35 mouse cellular contexts compared by ENCODE assay signal in the genomic region with DNA sequence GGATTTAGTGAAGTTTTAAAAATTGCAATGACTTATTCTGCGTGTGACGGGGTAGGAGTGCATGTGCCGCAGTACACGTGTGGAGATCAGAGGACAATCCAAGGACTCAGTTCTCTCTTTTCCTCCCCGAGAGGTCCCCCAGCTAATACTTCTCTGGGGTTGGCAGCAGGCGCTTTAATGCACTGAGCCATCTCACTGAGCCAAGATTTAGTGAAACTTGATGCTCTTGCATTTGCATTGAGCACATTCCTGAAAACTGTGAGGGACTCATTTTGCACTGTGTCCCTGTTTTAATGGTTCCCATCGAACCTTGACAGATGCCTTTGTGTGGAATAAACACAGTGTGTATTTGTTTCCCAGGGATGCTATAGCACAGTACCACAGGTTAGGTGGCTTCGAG. TPM values are rescaled to one million over a fixed set of nuclear protein-coding genes. Genes with fewer than 3 reads are reported as not detected.
"Had no signal": no experiment of that assay in that cellular context is flagged by ENCODE, and none has a peak within 500 bp of the region (broad histone marks: within the 10 kb centered on the region; RNA-seq: fewer than 3 reads in every experiment).

No protein-coding gene starts in this region.

- DNase-seq: heart, postnatal 10 days; heart, postnatal 14 days; heart, postnatal 36 days; heart, postnatal 4 days; kidney, adult 11 months; kidney, adult 18-20 months; kidney, adult 2 months; kidney, adult 8-10 months; kidney, adult 9 months; kidney, postnatal 10 days; kidney, postnatal 14 days; kidney, postnatal 25 days; kidney, postnatal 36 days; kidney, postnatal 4 days; layer of hippocampus, adult 9-11 months; layer of hippocampus, postnatal 36 days had no signal

- H3K4me1 ChIP-seq: heart, embryonic 15.5 days; hindbrain, embryonic 13.5 days; hindbrain, embryonic 15.5 days; intestine, embryonic 15.5 days; kidney, embryonic 15.5 days had no signal

- H3K4me2 ChIP-seq: heart, embryonic 11.5 days; heart, embryonic 12.5 days; heart, embryonic 13.5 days; heart, embryonic 15.5 days; hindbrain, embryonic 12.5 days; hindbrain, embryonic 13.5 days; hindbrain, embryonic 14.5 days; hindbrain, embryonic 15.5 days; intestine, embryonic 15.5 days; kidney, embryonic 15.5 days had no signal

- ATAC-seq: hindbrain, embryonic 16.5 days; hindbrain, postnatal 0 days; inflammation-experienced regulatory T-cells, adult 6 months; intestine, embryonic 15.5 days; intestine, embryonic 16.5 days; intestine, postnatal 0 days had no signal

- H3K9me3 ChIP-seq: heart, embryonic 10.5 days; heart, embryonic 15.5 days; hindbrain, embryonic 10.5 days; hindbrain, embryonic 15.5 days; intestine, embryonic 15.5 days; kidney, embryonic 15.5 days had no signal

- H3K27ac ChIP-seq: heart, embryonic 10.5 days; heart, embryonic 13.5 days; heart, embryonic 15.5 days; hindbrain, embryonic 10.5 days; hindbrain, embryonic 12.5 days; hindbrain, embryonic 13.5 days; hindbrain, embryonic 14.5 days; hindbrain, embryonic 15.5 days; hindbrain, postnatal 0 days; intestine, embryonic 15.5 days; kidney, embryonic 15.5 days; kidney, postnatal 0 days; layer of hippocampus, adult 2 months had no signal

- H3K9ac ChIP-seq: heart, embryonic 12.5 days; heart, embryonic 13.5 days; heart, embryonic 15.5 days; hindbrain, embryonic 12.5 days; hindbrain, embryonic 13.5 days; hindbrain, embryonic 14.5 days; hindbrain, embryonic 15.5 days; intestine, embryonic 15.5 days; kidney, embryonic 15.5 days had no signal

- H3K36me3 ChIP-seq: heart, embryonic 10.5 days; heart, embryonic 12.5 days; heart, embryonic 13.5 days; heart, embryonic 15.5 days; hindbrain, embryonic 10.5 days; hindbrain, embryonic 12.5 days; hindbrain, embryonic 13.5 days; hindbrain, embryonic 15.5 days; intestine, embryonic 15.5 days; kidney, embryonic 15.5 days had no signal

- H3K27me3 ChIP-seq: hindbrain, embryonic 12.5 days; hindbrain, embryonic 13.5 days; hindbrain, embryonic 15.5 days; intestine, embryonic 15.5 days had no signal

- H3K4me3 ChIP-seq: heart, embryonic 10.5 days; heart, embryonic 12.5 days; heart, embryonic 13.5 days; heart, embryonic 15.5 days; hindbrain, embryonic 10.5 days; hindbrain, embryonic 12.5 days; hindbrain, embryonic 13.5 days; hindbrain, embryonic 15.5 days; intestine, embryonic 15.5 days; kidney, embryonic 15.5 days; layer of hippocampus, adult 2 months had no signal

RNA-seq across cellular contexts. Expression of gene Scn5a, which starts 25.8 kb away (rescaled TPM):
- polyA plus RNA-seq: inflammation-experienced regulatory T-cells, adult 6 months had no signal
